Mouse (Mus musculus) stomach, adult 2 months (tissue): Measurements from ENCODE around the gene Prr15. TPM values are rescaled to one million over a fixed set of nuclear protein-coding genes. Genes with fewer than 3 reads are reported as not detected.

Experiments
- polyA plus RNA-seq: library from polyadenylated mRNA; depleted of rRNA; stranded (reverse); fragments of >200 nt; gene quantifications from 2 replicates; pipeline ENCODE4 v1.2.3, GENCODE M21; 2012; rRNA removed

Gene Prr15
- 2.0 and 2.1 TPM in 2 replicates for polyA plus RNA-seq

GRCm38 (mm10) chr6:54325246-54325885 lies at the start of gene Prr15:
Gene Prr15 (plus strand): TSS chr6:54325835.

Other genes with a start within 250 kb of the Prr15 start
- gene Wipf3, start 103.8 kb downstream of the Prr15 start, polyA plus RNA-seq = 0.60 and 0.74 TPM in 2 replicates
- 0.56 and 0.97 TPM in 2 replicates for gene Scrn1, start 240.7 kb downstream of the Prr15 start, polyA plus RNA-seq